Comparison of ENCODE assay signal across 12 mouse cellular contexts in genomic region chr5:119981111-119981807, GRCm38 (mm10).
DNase-seq lines count a peak whose midpoint lies in the region; ATAC-seq and TF ChIP-seq lines count a peak whose summit lies in the region.
"Had no signal": no experiment of that assay in that cellular context is flagged by ENCODE, and none has a peak within 500 bp of the region (broad histone marks: within the 10 kb centered on the region; RNA-seq: fewer than 3 reads in every experiment).

No protein-coding gene starts in this region.

- TF ChIP-seq CTCF in thymus, adult 2 months (IDR thresholded peaks at IDR 0.05; ENCODE audit: borderline replicate concordance, control insufficient read depth, extremely low read depth, insufficient read depth, low read length, poor library complexity), result no peak

- no peak overlapping the region for H3K27ac ChIP-seq in kidney, embryonic 14.5 days (ENCODE audit: low read depth, low read length)
- H3K27ac ChIP-seq in forebrain, embryonic 14.5 days (ENCODE audit: low read depth, low read length), result peak overlapping the region; percentile 40
- no peak overlapping the region for H3K27ac ChIP-seq in thymus, adult 2 months (ENCODE audit: control insufficient read depth, insufficient read depth, low read length)
- H3K27ac ChIP-seq in kidney, embryonic 15.5 days, result no peak overlapping the region

- TF ChIP-seq POLR2A in thymus, adult 2 months (IDR thresholded peaks at IDR 0.05; ENCODE audit: control insufficient read depth, extremely low read depth, insufficient read depth, low read length, poor library complexity), result no peak

- H3K4me2 ChIP-seq in kidney, embryonic 14.5 days (replicated peaks; ENCODE audit: low read depth, low read length), result no peak overlapping the region
- H3K4me2 ChIP-seq in forebrain, embryonic 14.5 days (ENCODE audit: low read length), result no peak overlapping the region
- no peak overlapping the region for H3K4me2 ChIP-seq in kidney, embryonic 15.5 days
- H3K4me2 ChIP-seq: lung, embryonic 14.5 days had no signal

- 46% methylated on average over 17 of the region's 18 CpGs for WGBS in kidney, embryonic 14.5 days
- 58% methylated on average over 18 of the region's 18 CpGs for WGBS in forebrain, embryonic 14.5 days
- 32% methylated on average over 18 of the region's 18 CpGs for WGBS in thymus, adult 2 months
- WGBS in kidney, embryonic 15.5 days, result 48% methylated on average over 18 of the region's 18 CpGs

- DNase-seq in kidney, adult 8-10 months, result no peak
- peak; percentile 71 for DNase-seq in brain, adult 2 months (ENCODE audit: low read depth, low spot score)
- peak; percentile 71 for DNase-seq in forebrain, embryonic 14.5 days (ENCODE audit: low spot score)
- peak; percentile 22 to 45 for DNase-seq in left cerebral cortex, postnatal 14 days (ENCODE audit: low spot score in 2 of 2)
- DNase-seq in thymus, adult 2 months, result no peak
- no peak for DNase-seq in thymus, postnatal 14 days
- DNase-seq: gastrocnemius, postnatal 25 days; lung, embryonic 14.5 days; retina, postnatal 1 day; thymus, adult 18-20 months had no signal

- no peaks in the 10 kb centered on the region for H3K9me3 ChIP-seq in kidney, embryonic 14.5 days (ENCODE audit: control insufficient read depth, low read length)
- no peaks in the 10 kb centered on the region for H3K9me3 ChIP-seq in forebrain, embryonic 14.5 days (replicated peaks; ENCODE audit: control insufficient read depth, low read length)
- no peaks in the 10 kb centered on the region for H3K9me3 ChIP-seq in kidney, embryonic 15.5 days (replicated peaks)

- ATAC-seq in kidney, embryonic 14.5 days (ENCODE audit: low FRiP score, low TSS enrichment), result 0 out of 2 replicates have a peak, but pooled peaks have one; percentile 26
- ATAC-seq in forebrain, embryonic 14.5 days, result peak; percentile 72
- no peak for ATAC-seq in kidney, embryonic 15.5 days (replicated peaks; ENCODE audit: low FRiP score)

- no peaks in the 10 kb centered on the region; the same call in 1 of the 2 replicates for H3K27me3 ChIP-seq in kidney, embryonic 14.5 days (ENCODE audit: control insufficient read depth, insufficient read depth, low read length)
- H3K27me3 ChIP-seq in forebrain, embryonic 14.5 days (replicated peaks; ENCODE audit: control insufficient read depth, insufficient read depth, low read length), result no peaks in the 10 kb centered on the region
- H3K27me3 ChIP-seq in thymus, adult 2 months (ENCODE audit: control insufficient read depth, insufficient read depth, low read length), result no peaks in the 10 kb centered on the region
- H3K27me3 ChIP-seq in kidney, embryonic 15.5 days, result peaks cover 3% of the 10 kb centered on the region; the same call in 1 of the 2 replicates

- H3K4me3 ChIP-seq in kidney, embryonic 14.5 days (ENCODE audit: low read length), result no peak overlapping the region
- H3K4me3 ChIP-seq in forebrain, embryonic 14.5 days (ENCODE audit: low read depth, low read length), result no peak overlapping the region
- H3K4me3 ChIP-seq in thymus, adult 2 months (ENCODE audit: control insufficient read depth, insufficient read depth, low read length), result no peak overlapping the region
- no peak overlapping the region for H3K4me3 ChIP-seq in kidney, embryonic 15.5 days (replicated peaks)

- intact Hi-C loops in left cerebral cortex, postnatal 14 days (cut with DNase I), result no loop called here

- no peaks in the 10 kb centered on the region for H3K36me3 ChIP-seq in kidney, embryonic 14.5 days (ENCODE audit: control insufficient read depth, insufficient read depth, low read length)
- no peaks in the 10 kb centered on the region for H3K36me3 ChIP-seq in forebrain, embryonic 14.5 days (ENCODE audit: control insufficient read depth, insufficient read depth, low read length)
- H3K36me3 ChIP-seq in thymus, adult 2 months (ENCODE audit: control insufficient read depth, insufficient read depth, low read length), result no peaks in the 10 kb centered on the region
- no peaks in the 10 kb centered on the region for H3K36me3 ChIP-seq in kidney, embryonic 15.5 days

- H3K9ac ChIP-seq in kidney, embryonic 14.5 days (ENCODE audit: low read depth, low read length), result no peak overlapping the region
- no peak overlapping the region for H3K9ac ChIP-seq in forebrain, embryonic 14.5 days (ENCODE audit: low read length)
- H3K9ac ChIP-seq in kidney, embryonic 15.5 days, result no peak overlapping the region
- H3K9ac ChIP-seq: lung, embryonic 14.5 days had no signal

- H3K4me1 ChIP-seq in kidney, embryonic 14.5 days (ENCODE audit: control insufficient read depth, insufficient read depth, low read length), result peaks cover 3% of the 10 kb centered on the region; the same call in 1 of the 2 replicates
- H3K4me1 ChIP-seq in forebrain, embryonic 14.5 days (ENCODE audit: control insufficient read depth, insufficient read depth, low read length), result no peaks in the 10 kb centered on the region
- H3K4me1 ChIP-seq in thymus, adult 2 months (replicated peaks; ENCODE audit: control insufficient read depth, insufficient read depth, low read length), result no peaks in the 10 kb centered on the region
- H3K4me1 ChIP-seq in kidney, embryonic 15.5 days, result peaks cover 5% of the 10 kb centered on the region; the same call in 1 of the 2 replicates

Comparison
In these comparisons a context has a peak if more than half of its experiments do, and no peak if none do; other contexts are left out.
1. DNase-seq: peak in brain, adult 2 months (single experiment), forebrain, embryonic 14.5 days (single experiment) and left cerebral cortex, postnatal 14 days (2 of 2); none in kidney, adult 8-10 months (0 of 2), thymus, adult 2 months (single experiment) and thymus, postnatal 14 days (single experiment).